Mouse (Mus musculus) lung, postnatal 0 days (tissue): ENCODE measurements around the gene Evx1.

Experiments
- CTCF ChIP-seq: IDR thresholded peaks from 2 replicates; pipeline ENCODE4 v1.5.1; 2016; ENCODE audit warnings: antibody characterized with exemption, mild to moderate bottlenecking
- EP300 ChIP-seq: IDR thresholded peaks from 2 replicates; pipeline ENCODE4 v1.6.1; 2016; ENCODE audit warnings: antibody characterized with exemption, mild to moderate bottlenecking, control low read depth

DNA sequence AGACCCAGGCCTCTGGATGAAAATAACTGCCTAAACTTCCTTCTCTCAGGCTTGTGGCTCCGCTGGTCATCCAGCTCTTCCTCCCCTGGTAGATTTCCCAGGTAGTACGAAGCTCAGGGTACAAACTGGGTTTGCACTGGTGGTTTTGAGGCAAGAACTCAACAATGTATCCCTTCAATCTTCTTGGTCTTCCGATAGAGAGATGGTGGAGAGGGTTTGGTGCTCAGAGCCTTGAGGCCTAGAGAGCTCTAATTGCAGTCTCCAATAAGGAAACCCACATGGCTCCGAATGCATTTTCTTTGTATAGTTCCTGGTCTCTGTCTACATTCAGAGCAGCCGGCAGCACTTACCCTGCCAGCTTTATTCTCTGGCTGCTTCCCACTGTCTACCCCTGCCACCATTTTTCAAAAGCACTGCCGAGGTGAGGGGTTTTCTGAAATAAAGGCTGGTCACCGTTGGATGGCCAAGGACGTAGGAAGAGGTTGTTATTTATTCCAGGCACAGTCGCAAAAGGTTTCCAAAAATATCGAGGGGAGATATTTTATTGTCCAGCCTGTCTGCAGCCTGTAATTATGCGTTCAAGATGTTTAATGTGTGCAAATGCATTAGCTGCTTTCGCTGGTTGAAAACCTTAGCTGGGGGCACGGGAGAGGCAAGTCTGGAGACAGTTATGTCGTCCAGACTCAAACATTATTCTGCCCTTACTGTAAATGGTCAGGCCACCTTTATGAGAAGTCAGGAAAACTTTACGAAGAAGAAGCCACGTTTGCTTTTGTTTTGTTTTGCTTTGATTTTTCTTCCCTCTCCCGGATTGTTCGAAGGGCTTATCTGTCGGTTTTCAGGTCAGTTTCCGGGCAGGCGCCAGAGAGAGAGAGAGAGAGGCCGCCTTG is 40.3 kb upstream of the Evx1 start:
- no peak for TF ChIP-seq CTCF
- no peak for TF ChIP-seq EP300
